Mouse (Mus musculus): ENCODE measurements at regions not wholly inside any gene's neighbourhood (a gene's known extent, or its start where the extent isn't known, plus 50 kb on each side); places are given as distances from the start of the nearest gene placed in this dataset.

GRCm38 (mm10) chr16:9077451-9077850 is 247.6 kb downstream of the 1810013L24Rik start:
- no peak for TF ChIP-seq GATA1 (IDR thresholded peaks at IDR 0.05; ENCODE audit: low read length)
- no peak for TF ChIP-seq TAL1 (IDR thresholded peaks at IDR 0.05; ENCODE audit: low read length)

Measured in erythroblast, embryonic 14.5 days (primary cell).